Mouse (Mus musculus): ENCODE measurements around the gene Atp1b4. TPM values are rescaled to one million over a fixed set of nuclear protein-coding genes. Genes with fewer than 3 reads are reported as not detected.

Atp1b4 gene
- polyA plus RNA-seq, 1 experiment from 2014 or later = not detected

Other genes starting within 250 kb of the Atp1b4 start
- gene Rhox10, start 249.7 kb upstream of the Atp1b4 start, polyA plus RNA-seq (2016; fragmentation: Nextera tagmentation; extraction: Ambion mirVana) = not detected in 2 replicates
- gene Rhox11, start 231.0 kb upstream of the Atp1b4 start, polyA plus RNA-seq (2016; fragmentation: Nextera tagmentation; extraction: Ambion mirVana) = not detected in 2 replicates
- gene Rhox12, start 205.3 kb upstream of the Atp1b4 start, polyA plus RNA-seq (2016; fragmentation: Nextera tagmentation; extraction: Ambion mirVana) = not detected in 2 replicates
- gene Rhox13, start 195.0 kb upstream of the Atp1b4 start, polyA plus RNA-seq (2016; fragmentation: Nextera tagmentation; extraction: Ambion mirVana) = not detected in 2 replicates
- 3.7 and 3.8 TPM in 2 replicates for gene Zbtb33, start 126.4 kb upstream of the Atp1b4 start, polyA plus RNA-seq (2016; fragmentation: Nextera tagmentation; extraction: Ambion mirVana)
- 12.7 and 14.6 TPM in 2 replicates for gene Tmem255a, start 63.7 kb upstream of the Atp1b4 start, polyA plus RNA-seq (2016; fragmentation: Nextera tagmentation; extraction: Ambion mirVana)
- gene Lamp2, start 140.3 kb downstream of the Atp1b4 start, polyA plus RNA-seq (2016; fragmentation: Nextera tagmentation; extraction: Ambion mirVana) = 59.5 and 68.4 TPM in 2 replicates